Mouse (Mus musculus) CH12.LX (cell line): Measurements from ENCODE around the gene Pkp4. TPM values are rescaled to one million over a fixed set of nuclear protein-coding genes. Genes with fewer than 3 reads are reported as not detected.

Experiments used
- DNase-seq: peaks from one replicate; pipeline ENCODE4 v3.0.0-alpha.2; 2013; ENCODE audit errors: extremely low read depth
- H3K27ac ChIP-seq: 2 replicates; pipeline ENCODE4 v1.5.1; 2012; ENCODE audit warnings: low read depth, mild to moderate bottlenecking, control low read depth, moderate library complexity; ENCODE audit not compliant: insufficient read depth
- H3K27me3 ChIP-seq: replicated peaks from 2 replicates; pipeline ENCODE3; 2012; ENCODE audit warnings: inconsistent platforms
- H3K36me3 ChIP-seq, 2 experiments: replicated peaks in 1 of 2; 2 replicates each; pipeline versions ENCODE3 to v1.6.1; 2012; ENCODE audit warnings: inconsistent platforms in 1 of 2, low read length in 1 of 2, mild to moderate bottlenecking in 1 of 2, mixed read lengths in 1 of 2, moderate library complexity in 1 of 2; ENCODE audit not compliant: control insufficient read depth in 1 of 2, insufficient read depth in 1 of 2
- H3K4me1 ChIP-seq, 2 experiments: 2 replicates each; pipeline ENCODE4 v1.6.1; 2012; ENCODE audit warnings: inconsistent platforms in 1 of 2, moderate library complexity in 1 of 2; ENCODE audit not compliant: insufficient read depth in 2 of 2, control insufficient read depth in 1 of 2
- H3K4me2 ChIP-seq: 2 replicates; pipeline ENCODE4 v1.6.1; 2012; ENCODE audit warnings: low read depth, mild to moderate bottlenecking, control low read depth; ENCODE audit not compliant: poor library complexity, insufficient read depth, severe bottlenecking
- H3K4me3 ChIP-seq, 3 experiments: fragments of 150-350 bp in 1 of 3; sonication (generic) in 1 of 3; replicated peaks in 1 of 3; 2 replicates each; pipeline versions ENCODE3 to v1.5.1; 2011 to 2012; ENCODE audit warnings: low read depth in 2 of 3, low read length in 2 of 3, mild to moderate bottlenecking in 2 of 3, moderate library complexity in 2 of 3, control low read depth in 1 of 3, improper control_type of control experiment in 1 of 3, inconsistent platforms in 1 of 3, mixed read lengths in 1 of 3; ENCODE audit not compliant: poor library complexity in 1 of 3
- H3K79me2 ChIP-seq: replicated peaks from 2 replicates; pipeline ENCODE4 v1.6.1; 2012; ENCODE audit warnings: mild to moderate bottlenecking, moderate library complexity; ENCODE audit not compliant: control insufficient read depth, poor library complexity, insufficient read depth, severe bottlenecking; ENCODE audit errors: extremely low read depth
- H3K9ac ChIP-seq: 2 replicates; pipeline ENCODE4 v1.6.1; 2012; ENCODE audit warnings: low read depth, mild to moderate bottlenecking, control low read depth, moderate library complexity; ENCODE audit not compliant: insufficient read depth
- H3K9me3 ChIP-seq: replicated peaks from 2 replicates; pipeline ENCODE3; 2012; ENCODE audit warnings: low read length, inconsistent platforms, mixed read lengths
- BHLHE40 ChIP-seq: IDR thresholded peaks from 2 replicates; pipeline ENCODE4 v1.6.1; 2011; ENCODE audit warnings: mild to moderate bottlenecking, low read depth, low read length, improper control_type of control experiment
- E2F4 ChIP-seq: IDR thresholded peaks from 2 replicates; pipeline ENCODE4 v1.6.1; 2011; ENCODE audit warnings: low read depth, low read length, improper control_type of control experiment; ENCODE audit not compliant: insufficient replicate concordance
- GABPA ChIP-seq: IDR thresholded peaks from 2 replicates; pipeline ENCODE4 v1.6.1; 2012; ENCODE audit warnings: low read depth, low read length, improper control_type of control experiment, inconsistent platforms; ENCODE audit not compliant: insufficient replicate concordance
- HCFC1 ChIP-seq: IDR thresholded peaks from 2 replicates; pipeline ENCODE4 v1.6.1; 2012; ENCODE audit warnings: low read depth, mild to moderate bottlenecking, inconsistent platforms, low read length, improper control_type of control experiment
- JUN ChIP-seq: IDR thresholded peaks from 2 replicates; pipeline ENCODE4 v1.6.1; 2011; ENCODE audit warnings: low read depth, mild to moderate bottlenecking, low read length, improper control_type of control experiment, moderate library complexity; ENCODE audit not compliant: insufficient read depth
- MAX ChIP-seq: IDR thresholded peaks from 2 replicates; pipeline ENCODE4 v1.6.1; 2011; ENCODE audit warnings: low read length, improper control_type of control experiment
- MAZ ChIP-seq: IDR thresholded peaks from 2 replicates; pipeline ENCODE4 v1.6.1; 2012; ENCODE audit warnings: low read depth, mild to moderate bottlenecking, inconsistent platforms, low read length, improper control_type of control experiment, moderate library complexity
- NRF1 ChIP-seq: IDR thresholded peaks from 2 replicates; pipeline ENCODE4 v1.6.1; 2014; ENCODE audit warnings: low read depth, mild to moderate bottlenecking, inconsistent platforms, low read length, improper control_type of control experiment, moderate library complexity
- POLR2A ChIP-seq: IDR thresholded peaks from 2 replicates; pipeline ENCODE4 v1.6.1; 2011; ENCODE audit warnings: low read depth, mild to moderate bottlenecking, improper control_type of control experiment, low read length
- SIN3A ChIP-seq: IDR thresholded peaks from 2 replicates; pipeline ENCODE4 v1.6.1; 2012; ENCODE audit warnings: low read length, improper control_type of control experiment, inconsistent platforms
- SMC3 ChIP-seq: IDR thresholded peaks from 2 replicates; pipeline ENCODE4 v1.6.1; 2011; ENCODE audit warnings: low read depth, low read length, improper control_type of control experiment
- UBTF ChIP-seq: IDR thresholded peaks from 2 replicates; pipeline ENCODE4 v1.6.1; 2012; ENCODE audit warnings: low read depth, mild to moderate bottlenecking, inconsistent platforms, low read length, improper control_type of control experiment, moderate library complexity
- USF2 ChIP-seq: conservative IDR thresholded peaks from 2 replicates; pipeline ENCODE4 v1.6.1; 2011; ENCODE audit warnings: low read depth, low read length, improper control_type of control experiment
- ZKSCAN1 ChIP-seq: IDR thresholded peaks from 2 replicates; pipeline ENCODE4 v1.6.1; 2012; ENCODE audit warnings: low read depth, inconsistent platforms, low read length, improper control_type of control experiment, borderline replicate concordance
- ZNF384 ChIP-seq: IDR thresholded peaks from 2 replicates; pipeline ENCODE4 v1.6.1; 2012; ENCODE audit warnings: low read depth, low read length, improper control_type of control experiment, inconsistent platforms
- dilution Hi-C: fragments of 300-500 bp; cut with MboI; formaldehyde crosslinking; loops from 2 replicates; pipeline ENCODE4 v1.14.3; 2020; ENCODE audit warnings: low sequenced_read_pairs; ENCODE audit not compliant: extremely low pct_unique_long_range_greater_than_20kb, extremely low pct_ligation_motif_present
- in situ Hi-C: fragments of 300-500 bp; cut with MboI; formaldehyde crosslinking; loops from 3 replicates; pipeline ENCODE4 v1.14.3; 2019; ENCODE audit warnings: low sequenced_read_pairs, low pct_ligation_motif_present, low pct_unique_long_range_greater_than_20kb, mixed read lengths
- polyA plus RNA-seq: library from polyadenylated mRNA; unstranded; fragments of >175 nt; gene quantifications from 2 replicates; pipeline ENCODE4 v1.2.1, GENCODE M21; 2012; ENCODE audit warnings: low read depth; ENCODE audit not compliant: insufficient read length
- total RNA-seq, 2 experiments: library from RNA; depleted of rRNA; stranded (reverse); fragments of 300-350 nt in 1 of 2; fragments of >200 nt in 1 of 2; gene quantifications; 2 replicates each; pipeline ENCODE4 v1.2.3; 2012 to 2014

Gene Pkp4
- total and polyA plus RNA-seq, 3 experiments = not detected

GRCm38 (mm10) chr2:59227011-59227410 is 66.4 kb downstream of the Pkp4 start:
- no peak overlapping the region for H3K4me2 ChIP-seq
- dilution Hi-C loops = no loop called here
- no peaks in the 10 kb centered on the region for H3K4me1 ChIP-seq
- H3K36me3 ChIP-seq = no peaks in the 10 kb centered on the region
- no peak overlapping the region for H3K27ac ChIP-seq
- TF ChIP-seq JUN = no peak
- TF ChIP-seq SMC3 = no peak
- TF ChIP-seq, all 38 proteins: peak for 0
- Histone ChIP-seq H3K27me3 (no peaks in the 10 kb centered on the region), H3K9ac (no peak overlapping the region), H3K4me3 (no peak overlapping the region), H3K9me3 (peaks cover 74% of the 10 kb centered on the region), H3K79me2 (no peaks in the 10 kb centered on the region)
- in situ Hi-C loops = no loop called here
- no peak for DNase-seq

GRCm38 (mm10) chr2:59227508-59228263 is 67.0 kb downstream of the Pkp4 start:
- H3K4me2 ChIP-seq = no peak overlapping the region
- H3K27me3 ChIP-seq = no peaks in the 10 kb centered on the region
- TF ChIP-seq BHLHE40 (no peak), NRF1 (no peak), SIN3A (no peak)
- no peak overlapping the region for H3K9ac ChIP-seq
- in situ Hi-C loops = no loop called here
- DNase-seq = no peak
- no peak overlapping the region for H3K4me3 ChIP-seq
- dilution Hi-C loops = no loop called here
- no peaks in the 10 kb centered on the region for H3K79me2 ChIP-seq
- no peak overlapping the region for H3K27ac ChIP-seq
- peaks cover 74% of the 10 kb centered on the region for H3K9me3 ChIP-seq
- no peaks in the 10 kb centered on the region for H3K36me3 ChIP-seq
- H3K4me1 ChIP-seq = no peaks in the 10 kb centered on the region

DNA sequence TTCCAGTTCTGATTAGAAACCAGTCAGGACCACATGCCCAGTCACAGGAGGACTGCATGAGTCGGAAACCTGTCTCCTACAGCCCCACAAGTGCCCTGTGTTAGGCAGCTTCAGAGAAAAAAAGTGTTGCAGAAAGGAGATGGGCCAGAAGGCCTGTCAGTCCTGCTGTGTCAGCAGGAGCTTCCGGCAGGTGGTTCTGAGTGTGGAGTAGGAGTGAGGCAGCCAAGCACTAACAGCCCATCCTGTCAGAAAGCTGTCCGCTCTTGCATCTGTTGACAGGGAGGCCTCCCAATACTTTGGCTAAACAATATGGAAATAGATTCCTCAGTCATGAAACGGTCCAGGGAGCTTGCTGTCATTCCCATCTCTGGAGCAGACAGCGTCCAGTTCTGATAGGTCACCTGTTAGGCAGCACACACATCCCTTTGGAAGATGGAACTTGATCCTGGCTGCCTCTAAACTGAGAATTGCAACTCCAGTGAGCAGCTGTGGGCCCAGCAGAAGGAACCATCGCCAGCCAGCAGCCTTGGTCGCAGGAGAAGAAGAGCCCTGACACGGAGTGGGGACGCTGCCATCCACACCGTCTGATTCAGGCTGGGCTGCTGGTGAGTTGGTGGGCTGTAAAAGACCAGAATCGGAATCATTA is 68.7 kb downstream of the Pkp4 start:
- Histone ChIP-seq H3K79me2 (no peaks in the 10 kb centered on the region), H3K9me3 (peaks cover 73% of the 10 kb centered on the region), H3K27me3 (no peaks in the 10 kb centered on the region)
- dilution Hi-C loops = no loop called here
- DNase-seq = no peak
- TF ChIP-seq ZNF384 (no peak), HCFC1 (no peak), POLR2A (no peak), MAX (no peak), MAZ (no peak), ZKSCAN1 (no peak), GABPA (no peak), JUN (no peak), UBTF (no peak), BHLHE40 (no peak), E2F4 (no peak), USF2 (no peak)
- TF ChIP-seq, all 38 proteins: peak for 0
- H3K9ac ChIP-seq = no peak overlapping the region
- no peaks in the 10 kb centered on the region for H3K36me3 ChIP-seq
- in situ Hi-C loops = no loop called here
- H3K27ac ChIP-seq = no peak overlapping the region
- H3K4me3 ChIP-seq = no peak overlapping the region
- no peak overlapping the region for H3K4me2 ChIP-seq
- no peaks in the 10 kb centered on the region for H3K4me1 ChIP-seq
